Comparison of ENCODE assay signal across 15 mouse cellular contexts in genomic region chr16:24234795-24235194, GRCm38 (mm10).
DNase-seq lines count a peak whose midpoint lies in the region; ATAC-seq lines count a peak whose summit lies in the region.
"Had no signal": no experiment of that assay in that cellular context is flagged by ENCODE, and none has a peak within 500 bp of the region (broad histone marks: within the 10 kb centered on the region; RNA-seq: fewer than 3 reads in every experiment).

No protein-coding gene starts in this region.

- ATAC-seq in liver, embryonic 16.5 days (ENCODE audit: low read depth) = 0 out of 2 replicates have a peak, but pooled peaks have one; percentile 37
- peak; percentile 50 for ATAC-seq in inflammation-experienced regulatory T-cells, adult 6 months
- ATAC-seq: forebrain, embryonic 15.5 days; hindbrain, embryonic 16.5 days had no signal

- peak; percentile 19 for DNase-seq in adrenal gland, adult 8-10 months
- DNase-seq in adrenal gland, adult 18-20 months (ENCODE audit: low spot score in 2 of 2) = no peak
- no peak for DNase-seq in liver
- peak; percentile 21 for DNase-seq in lung, postnatal 25 days (ENCODE audit: low spot score)
- no peak for DNase-seq in urinary bladder, adult 18-20 months (ENCODE audit: low spot score in 2 of 2)
- DNase-seq in embryo, embryonic 9.5 days (ENCODE audit: extremely low spot score) = no peak
- DNase-seq: cerebellum, adult 18-20 months; gastrocnemius, postnatal 10 days; layer of hippocampus, adult 9-11 months; liver, embryonic 13.5 days; spleen, adult 18-20 months had no signal

- WGBS in liver, embryonic 16.5 days (ENCODE audit: insufficient replicate concordance) = 36% methylated on average over 11 of the region's 11 CpGs

- no peak overlapping the region for H3K4me2 ChIP-seq in liver, embryonic 16.5 days (ENCODE audit: low read depth, low read length)
- H3K4me2 ChIP-seq: forebrain, embryonic 15.5 days; liver, embryonic 13.5 days had no signal

- H3K4me1 ChIP-seq in liver, embryonic 16.5 days (ENCODE audit: control insufficient read depth, low read depth, low read length) = peaks cover 5% of the 10 kb centered on the region

- no peak overlapping the region for H3K4me3 ChIP-seq in liver, embryonic 16.5 days (ENCODE audit: low read depth, low read length)
- H3K4me3 ChIP-seq: forebrain, embryonic 15.5 days; liver, embryonic 13.5 days had no signal

- no peak overlapping the region for H3K9ac ChIP-seq in liver, embryonic 16.5 days (ENCODE audit: low read depth, low read length)
- H3K9ac ChIP-seq: forebrain, embryonic 15.5 days; liver, embryonic 13.5 days had no signal

- H3K27me3 ChIP-seq in liver, embryonic 16.5 days (ENCODE audit: control insufficient read depth, insufficient read depth, low read depth, low read length) = no peaks in the 10 kb centered on the region
- H3K27me3 ChIP-seq: forebrain, embryonic 15.5 days; liver, embryonic 13.5 days had no signal

- no peaks in the 10 kb centered on the region for H3K9me3 ChIP-seq in liver, embryonic 16.5 days (replicated peaks; ENCODE audit: control insufficient read depth, low read length)
- H3K9me3 ChIP-seq: forebrain, embryonic 15.5 days; liver, embryonic 13.5 days had no signal

- no peaks in the 10 kb centered on the region for H3K36me3 ChIP-seq in liver, embryonic 16.5 days (ENCODE audit: control insufficient read depth, insufficient read depth)
- H3K36me3 ChIP-seq: forebrain, embryonic 15.5 days; liver, embryonic 13.5 days had no signal

- H3K27ac ChIP-seq in liver, embryonic 16.5 days (ENCODE audit: low read length) = no peak overlapping the region
- H3K27ac ChIP-seq: forebrain, embryonic 15.5 days; liver, embryonic 13.5 days had no signal

Comparison
In these comparisons a context has a peak if more than half of its experiments do, and no peak if none do; other contexts are left out.
1. DNase-seq: peak in adrenal gland, adult 8-10 months (single experiment) and lung, postnatal 25 days (single experiment); none in adrenal gland, adult 18-20 months (0 of 2), liver (single experiment), urinary bladder, adult 18-20 months (0 of 2) and embryo, embryonic 9.5 days (single experiment).